Mouse (Mus musculus) hindbrain, embryonic 11.5 days (tissue): ENCODE measurements around the gene Zfp663. TPM values are rescaled to one million over a fixed set of nuclear protein-coding genes. Genes with fewer than 3 reads are reported as not detected.

ENCODE experiments used
- ATAC-seq: fragments of 200-750 bp; cut with Nextera tagmentation; 2 replicates; pipeline ENCODE4 v1.8.0; 2017; ENCODE audit warnings: mild to moderate bottlenecking, moderate TSS enrichment, moderate library complexity; ENCODE audit not compliant: low FRiP score
- DNase-seq: peaks from one replicate; pipeline ENCODE4 v3.0.0-alpha.2; 2015; ENCODE audit warnings: low spot score
- H3K27ac ChIP-seq: fragments of 300-500 bp; sonication (generic); 2 replicates; pipeline ENCODE4 v1.5.1; 2014; ENCODE audit warnings: mild to moderate bottlenecking, low read depth, low read length
- H3K27me3 ChIP-seq: fragments of 300-500 bp; sonication (generic); 2 replicates; pipeline ENCODE4 v1.6.1; 2014; ENCODE audit warnings: mild to moderate bottlenecking, low read length, moderate library complexity, mixed read lengths; ENCODE audit not compliant: control insufficient read depth, insufficient read depth
- H3K36me3 ChIP-seq: fragments of 300-500 bp; sonication (generic); 2 replicates; pipeline ENCODE4 v1.6.1; 2014; ENCODE audit warnings: mild to moderate bottlenecking, low read length, moderate library complexity, mixed read lengths; ENCODE audit not compliant: control insufficient read depth, insufficient read depth
- H3K4me1 ChIP-seq: fragments of 300-500 bp; sonication (generic); replicated peaks from 2 replicates; pipeline ENCODE4 v1.6.1; 2014; ENCODE audit warnings: low read length, mixed read lengths; ENCODE audit not compliant: control insufficient read depth, insufficient read depth
- H3K4me2 ChIP-seq: fragments of 300-500 bp; sonication (generic); replicated peaks from 2 replicates; pipeline ENCODE4 v1.6.1; 2014; ENCODE audit warnings: mild to moderate bottlenecking, low read depth, low read length
- H3K4me3 ChIP-seq: fragments of 300-500 bp; sonication (generic); 2 replicates; pipeline ENCODE4 v1.5.1; 2014; ENCODE audit warnings: low read depth, low read length
- H3K9ac ChIP-seq: fragments of 300-500 bp; sonication (generic); 2 replicates; pipeline ENCODE4 v1.6.1; 2014; ENCODE audit warnings: low read depth, low read length
- H3K9me3 ChIP-seq: fragments of 300-500 bp; sonication (generic); 2 replicates; pipeline ENCODE4 v1.6.1; 2016; ENCODE audit warnings: low read length; ENCODE audit not compliant: control insufficient read depth
- WGBS: fragments of 180-500 bp; shearing (Covaris S2); extraction: QIAGEN DNeasy Blood & Tissue Kit; methylation state at CpG from one replicate; pipeline ENCODE4 v1.1.7; 2014; 5-methylcytosine and 5-hydroxymethylcytosine counted together
- polyA plus RNA-seq: library from polyadenylated mRNA; unstranded; fragments of >200 nt; fragmentation: Nextera tagmentation; extraction: Ambion mirVana; gene quantifications from 2 replicates; pipeline ENCODE4 v1.2.1, GENCODE M21; 2014

Gene Zfp663
- polyA plus RNA-seq, 1 experiment from 2014 or later = 7.0 TPM

GRCm38 (mm10) chr2:165363282-165363681 lies 5.2 kb downstream of the Zfp663 start:
- H3K9ac ChIP-seq = no peak overlapping the region
- H3K27ac ChIP-seq = no peak overlapping the region
- H3K36me3 ChIP-seq = no peaks in the 10 kb centered on the region
- H3K9me3 ChIP-seq = no peaks in the 10 kb centered on the region
- no peak overlapping the region for H3K4me2 ChIP-seq
- H3K4me3 ChIP-seq = no peak overlapping the region
- DNase-seq = no peak
- WGBS = 83% methylated on average over 6 of the region's 6 CpGs
- peaks cover 4% of the 10 kb centered on the region; the same call in 1 of the 2 replicates for H3K4me1 ChIP-seq
- no peak for ATAC-seq
- H3K27me3 ChIP-seq = no peaks in the 10 kb centered on the region

DNA sequence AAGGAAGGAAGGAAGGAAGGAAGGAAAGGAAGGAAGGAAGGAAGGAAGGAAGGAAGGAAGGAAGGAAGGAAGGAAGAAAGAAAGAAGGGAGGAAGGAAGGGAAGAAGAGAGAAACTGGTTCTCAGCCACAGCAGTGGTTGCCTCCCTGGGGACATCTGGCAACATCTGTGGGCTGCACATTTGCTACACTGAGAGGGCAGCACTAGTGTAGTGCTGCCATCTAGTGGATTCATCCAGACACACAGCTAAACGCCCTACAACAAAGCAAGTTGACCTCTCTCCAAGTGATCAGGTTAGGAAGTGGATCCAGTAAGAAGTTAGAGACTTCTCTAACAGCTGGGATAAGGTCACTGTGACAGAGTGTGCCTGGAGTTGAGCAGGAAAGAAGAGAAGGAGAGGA lies 7.7 kb downstream of the Zfp663 start:
- peak; percentile 86 for DNase-seq
- no peak for ATAC-seq

DNA sequence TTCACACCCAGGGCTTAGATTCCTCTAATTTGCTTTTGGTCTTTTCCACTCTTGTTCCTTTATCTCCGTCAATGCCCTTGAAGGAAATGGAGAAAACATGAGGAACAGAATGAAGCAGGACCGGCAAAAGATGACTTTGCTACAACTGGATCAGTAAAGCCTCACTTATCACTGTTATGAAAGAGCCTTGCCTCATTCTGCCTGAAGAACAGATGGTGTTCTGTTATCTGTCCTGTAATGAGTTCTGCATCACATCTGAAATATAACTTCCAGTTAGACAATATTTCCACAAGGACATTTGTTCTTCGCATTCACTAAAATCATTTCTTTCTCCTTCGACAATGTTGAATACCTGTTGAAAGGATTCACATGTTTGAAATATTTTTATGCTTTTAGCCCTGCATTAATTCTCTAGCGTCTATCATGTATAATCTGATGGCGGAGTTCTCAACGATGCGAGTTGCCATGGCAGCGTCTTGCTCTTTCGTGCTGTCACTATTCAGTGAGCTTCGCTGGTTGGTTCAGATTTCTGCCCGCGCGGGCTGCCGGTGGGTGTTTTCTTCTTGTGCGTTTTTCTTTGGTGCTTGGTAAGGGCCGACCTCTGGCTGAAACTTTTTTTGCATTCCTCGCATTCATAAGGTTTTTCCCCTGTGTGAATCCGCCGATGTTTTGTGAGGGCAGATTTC lies 16.6 kb downstream of the Zfp663 start:
- H3K9me3 ChIP-seq = peaks cover 4% of the 10 kb centered on the region
- H3K4me1 ChIP-seq = no peaks in the 10 kb centered on the region
- no peak for ATAC-seq
- H3K4me2 ChIP-seq = no peak overlapping the region
- H3K27me3 ChIP-seq = no peaks in the 10 kb centered on the region
- no peaks in the 10 kb centered on the region for H3K36me3 ChIP-seq
- H3K9ac ChIP-seq = no peak overlapping the region
- DNase-seq = no peak
- H3K4me3 ChIP-seq = no peak overlapping the region
- H3K27ac ChIP-seq = no peak overlapping the region
- 91% methylated on average over 20 of the region's 20 CpGs for WGBS

More for the DNA sequence above, 7.7 kb downstream of the Zfp663 start:
- Histone ChIP-seq H3K4me1 (peaks cover 2% of the 10 kb centered on the region; the same call in 1 of the 2 replicates), H3K9me3 (no peaks in the 10 kb centered on the region), H3K27me3 (no peaks in the 10 kb centered on the region), H3K27ac (no peak overlapping the region), H3K9ac (no peak overlapping the region), H3K36me3 (no peaks in the 10 kb centered on the region), H3K4me3 (no peak overlapping the region), H3K4me2 (no peak overlapping the region)
- 0% methylated on average over 1 of the region's 1 CpGs for WGBS

- Histone ChIP-seq H3K27ac (no peak overlapping the region), H3K9ac (no peak overlapping the region), H3K4me1 (no peaks in the 10 kb centered on the region), H3K36me3 (no peaks in the 10 kb centered on the region), H3K27me3 (no peaks in the 10 kb centered on the region), H3K4me2 (no peak overlapping the region), H3K9me3 (peaks cover 4% of the 10 kb centered on the region), H3K4me3 (no peak overlapping the region)
- WGBS = 28% methylated on average over 8 of the region's 8 CpGs
- DNase-seq (peak; percentile 62), ATAC-seq (no peak)
Observed at GRCm38 (mm10) chr2:165349466-165349865, 19.1 kb downstream of the Zfp663 start.

- 92% methylated on average over 5 of the region's 5 CpGs for WGBS
Observed at GRCm38 (mm10) chr2:165346180-165346579, 22.3 kb downstream of the Zfp663 start.

GRCm38 (mm10) chr2:165337191-165337590 lies 31.3 kb downstream of the Zfp663 start:
- WGBS = 23% methylated on average over 3 of the region's 3 CpGs
- no peaks in the 10 kb centered on the region for H3K36me3 ChIP-seq
- ATAC-seq = no peak
- H3K9ac ChIP-seq = no peak overlapping the region
- no peaks in the 10 kb centered on the region for H3K9me3 ChIP-seq
- no peaks in the 10 kb centered on the region for H3K4me1 ChIP-seq
- no peaks in the 10 kb centered on the region for H3K27me3 ChIP-seq
- no peak overlapping the region for H3K4me2 ChIP-seq
- DNase-seq = peak; percentile 74
- no peak overlapping the region for H3K27ac ChIP-seq
- no peak overlapping the region for H3K4me3 ChIP-seq

More at GRCm38 (mm10) chr2:165346180-165346579, 22.3 kb downstream of the Zfp663 start:
- Histone ChIP-seq H3K9ac (no peak overlapping the region), H3K4me1 (no peaks in the 10 kb centered on the region), H3K27ac (no peak overlapping the region), H3K27me3 (no peaks in the 10 kb centered on the region), H3K9me3 (no peaks in the 10 kb centered on the region), H3K4me3 (no peak overlapping the region), H3K36me3 (no peaks in the 10 kb centered on the region), H3K4me2 (no peak overlapping the region)
- ATAC-seq (no peak), DNase-seq (no peak)

DNA sequence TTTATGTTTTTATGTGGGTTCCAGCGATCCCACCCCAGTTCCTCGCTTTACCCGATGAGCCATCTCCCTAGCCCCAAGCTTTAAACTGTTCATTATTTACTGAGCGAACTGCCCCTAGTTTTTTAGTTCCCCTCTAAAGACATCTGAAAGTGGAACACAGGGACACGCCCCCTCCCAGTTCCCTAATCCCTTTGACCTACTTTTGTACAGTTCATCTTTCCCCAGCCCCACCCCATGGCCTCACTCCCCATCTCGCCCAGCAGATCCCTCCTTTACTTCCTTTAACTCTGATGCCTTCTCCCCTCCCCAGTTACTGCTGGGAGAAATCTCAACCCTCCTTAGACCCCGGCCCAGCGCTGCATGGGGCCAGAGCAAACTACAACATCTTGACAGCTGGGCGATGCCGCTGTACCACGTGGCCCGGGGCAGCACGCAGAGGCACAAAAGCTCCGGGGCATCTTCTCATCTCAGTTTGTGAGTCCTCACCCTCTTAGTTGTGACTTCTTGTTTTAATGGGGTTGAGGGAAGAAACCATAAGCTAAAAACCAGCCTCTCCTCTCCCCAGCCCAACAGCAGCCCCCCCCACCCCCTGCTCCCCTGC lies 35.8 kb downstream of the Zfp663 start:
- H3K9me3 ChIP-seq = no peaks in the 10 kb centered on the region
- ATAC-seq = no peak
- no peaks in the 10 kb centered on the region for H3K36me3 ChIP-seq
- no peak overlapping the region for H3K4me2 ChIP-seq
- no peaks in the 10 kb centered on the region for H3K27me3 ChIP-seq
- no peak overlapping the region for H3K9ac ChIP-seq
- WGBS = 50% methylated on average over 14 of the region's 14 CpGs
- H3K27ac ChIP-seq = no peak overlapping the region
- H3K4me1 ChIP-seq = no peaks in the 10 kb centered on the region
- no peak for DNase-seq
- H3K4me3 ChIP-seq = no peak overlapping the region

GRCm38 (mm10) chr2:165329703-165330102 lies 38.8 kb downstream of the Zfp663 start:
- Histone ChIP-seq H3K4me2 (no peak overlapping the region), H3K4me3 (no peak overlapping the region), H3K9ac (no peak overlapping the region), H3K36me3 (no peaks in the 10 kb centered on the region), H3K27ac (no peak overlapping the region), H3K9me3 (no peaks in the 10 kb centered on the region), H3K27me3 (no peaks in the 10 kb centered on the region), H3K4me1 (peaks cover 6% of the 10 kb centered on the region; the same call in 1 of the 2 replicates)
- ATAC-seq = no peak
- 37% methylated on average over 3 of the region's 3 CpGs for WGBS
- no peak for DNase-seq

DNA sequence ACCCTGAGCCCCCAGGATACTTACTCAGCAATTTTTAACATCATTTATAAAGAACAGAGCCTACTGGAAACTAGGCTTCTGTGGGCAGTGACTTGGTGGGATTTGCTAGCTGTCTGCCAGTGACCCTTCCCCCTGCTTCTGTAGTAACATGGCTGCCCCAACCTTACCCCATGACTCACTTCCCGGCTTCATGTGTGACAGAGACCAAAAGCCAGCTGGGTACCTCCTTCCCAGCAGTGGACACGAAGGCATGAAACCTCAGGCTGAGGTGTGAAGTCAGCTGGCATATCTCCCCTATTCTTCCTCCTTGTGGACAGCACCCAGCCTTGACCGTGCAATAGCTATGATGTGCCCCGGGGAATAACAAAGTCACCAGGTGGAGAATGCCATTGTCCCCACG lies 39.8 kb downstream of the Zfp663 start:
- Histone ChIP-seq H3K27me3 (no peaks in the 10 kb centered on the region), H3K27ac (no peak overlapping the region), H3K4me2 (no peak overlapping the region), H3K4me3 (no peak overlapping the region), H3K9ac (no peak overlapping the region), H3K36me3 (no peaks in the 10 kb centered on the region), H3K9me3 (no peaks in the 10 kb centered on the region), H3K4me1 (peaks cover 6% of the 10 kb centered on the region; the same call in 1 of the 2 replicates)
- ATAC-seq (no peak), DNase-seq (no peak)
- 79% methylated on average over 5 of the region's 5 CpGs for WGBS
